Mouse (Mus musculus) lung, postnatal 0 days (tissue): ENCODE data around the gene Stk11.

Source experiments
- CTCF ChIP-seq: IDR thresholded peaks from 2 replicates; pipeline ENCODE4 v1.5.1; 2016; ENCODE audit warnings: antibody characterized with exemption, mild to moderate bottlenecking
- EP300 ChIP-seq: IDR thresholded peaks from 2 replicates; pipeline ENCODE4 v1.6.1; 2016; ENCODE audit warnings: antibody characterized with exemption, mild to moderate bottlenecking, control low read depth

DNA sequence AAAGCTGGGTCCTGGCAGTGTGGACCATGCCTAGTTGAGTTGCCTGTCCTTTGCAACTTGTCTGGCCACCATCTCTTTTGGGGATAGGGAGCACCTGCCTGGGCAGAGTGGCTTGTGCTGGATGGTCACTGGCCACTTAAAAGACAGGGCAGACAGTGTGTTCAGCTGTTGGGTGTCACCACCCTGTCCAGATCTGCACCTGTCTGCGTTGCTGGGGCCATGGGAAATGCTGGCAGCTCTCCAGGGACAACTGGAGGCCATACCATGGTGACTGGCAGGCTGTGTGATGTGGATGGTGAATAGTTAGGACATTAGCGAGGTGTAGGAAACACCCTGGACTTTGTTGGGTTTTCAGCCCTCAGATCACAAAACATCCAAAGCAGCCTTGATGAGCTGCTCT, 4.5 kb downstream of the Stk11 start:
- TF ChIP-seq EP300 (no peak), CTCF (no peak)
